Mouse (Mus musculus): ENCODE data around the gene Tmem248.

DNA sequence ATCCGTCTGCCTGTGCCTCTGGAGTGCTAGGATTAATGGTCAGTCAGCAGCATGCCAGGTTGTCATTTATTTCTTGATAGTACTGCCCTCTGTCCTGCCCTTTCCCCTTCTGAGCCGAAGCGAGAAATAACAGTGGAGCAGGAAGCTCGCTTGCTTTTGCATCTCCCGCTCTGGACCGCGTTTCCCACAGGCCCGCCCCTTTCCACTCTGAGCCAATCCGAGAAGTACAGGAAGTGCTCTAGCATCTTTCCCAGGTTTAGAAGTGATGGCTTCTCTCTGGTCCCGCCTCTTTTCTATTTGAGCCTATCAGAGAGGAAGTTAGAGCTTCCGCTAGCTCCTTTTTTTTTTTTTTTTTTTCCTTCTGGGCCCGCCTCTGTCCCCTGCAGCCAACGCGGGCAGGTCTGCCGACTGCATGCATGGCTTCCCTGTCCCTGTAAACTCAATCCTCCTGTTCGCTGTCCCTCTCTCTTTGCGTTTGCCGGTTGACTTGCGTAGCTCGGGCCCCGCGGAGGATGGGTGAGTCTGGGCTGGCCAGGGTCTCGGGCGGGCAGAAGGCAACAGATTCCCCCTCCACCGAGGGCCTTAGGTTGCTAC lies 39.9 kb downstream of the Tmem248 start:
- TF ChIP-seq POLR2A (IDR thresholded peaks at IDR 0.05; ENCODE audit: borderline replicate concordance, low read depth, low read length) (no peak), CTCF (IDR thresholded peaks at IDR 0.05; ENCODE audit: low read depth, low read length) (no peak)
